Mouse (Mus musculus) left cerebral cortex, postnatal 14 days (tissue): ENCODE measurements around the gene Myoz1. TPM values are rescaled to one million over a fixed set of nuclear protein-coding genes. Genes with fewer than 3 reads are reported as not detected.
"Not testable (repeated sequence)": the region's sequence is repeated elsewhere in the genome, so short reads cannot be mapped to it uniquely, and the experiment has no call there.

ENCODE experiments used
- DNase-seq, 2 experiments: peaks; one replicate each; pipeline ENCODE4 v3.0.0; 2021 to 2022; ENCODE audit warnings: low spot score in 2 of 2, mixed read lengths in 1 of 2
- intact Hi-C: fragments of 180-260 bp; cut with DNase I; formaldehyde crosslinking; loops from one replicate; pipeline ENCODE4 v1.15.1; 2025
- long read RNA-seq, 2 experiments: library from polyadenylated mRNA; stranded (forward); transcript quantifications; one replicate each; pipeline ENCODE4 v2.0.0; 2021
- total RNA-seq, 2 experiments: library from RNA; stranded (reverse); gene quantifications; 2 replicates each; pipeline ENCODE4 v1.2.3; 2021

Gene Myoz1
- not detected for total RNA-seq
- long read RNA-seq, experiment 1 = 0 reads
- long read RNA-seq, experiment 2 = 0 reads

DNA sequence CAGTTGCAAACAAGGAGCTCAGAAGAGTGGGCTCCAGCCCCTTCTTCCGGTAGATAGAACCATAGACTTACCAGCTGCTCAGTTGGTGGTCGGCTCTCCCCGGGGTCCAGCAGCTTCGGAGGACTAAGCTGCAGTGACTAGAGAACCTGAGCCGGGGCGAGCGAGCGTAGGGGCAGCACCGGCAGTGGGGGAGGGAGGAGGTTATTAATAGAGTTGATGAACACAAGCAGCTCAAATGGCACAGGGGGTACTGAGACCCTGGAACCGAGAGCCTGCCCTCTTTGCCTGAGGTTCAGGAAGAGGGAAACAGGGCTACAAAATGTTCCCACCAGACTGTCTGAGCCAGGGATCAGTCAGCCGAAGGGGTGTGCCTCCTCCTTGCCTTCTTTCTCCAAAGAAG lies at the start of gene Myoz1:
Myoz1 (minus strand) TSS at position 180 of the 400 bp plus-strand sequence.
- DNase-seq = no peak
- intact Hi-C loops = no loop called here

DNA sequence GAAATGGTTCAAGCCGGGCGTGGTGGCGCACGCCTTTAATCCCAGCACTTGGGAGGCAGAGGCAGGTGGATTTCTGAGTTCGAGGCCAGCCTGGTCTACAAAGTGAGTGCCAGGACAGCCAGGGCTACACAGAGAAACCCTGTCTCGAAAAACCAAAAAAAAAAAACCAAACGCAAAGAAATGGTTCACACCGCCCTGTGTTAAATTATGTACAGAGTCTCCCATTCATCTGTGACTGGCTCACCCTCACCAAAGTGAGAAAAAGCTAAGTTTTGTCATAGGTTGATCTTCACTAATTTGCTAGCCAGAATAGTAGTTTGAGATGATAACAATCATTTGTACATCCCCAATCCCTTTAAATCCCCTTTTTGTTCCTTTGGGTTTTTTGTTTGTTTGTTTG lies 47.1 kb upstream of the Myoz1 start:
- DNase-seq, intact Hi-C loops: not testable (repeated sequence)

DNA sequence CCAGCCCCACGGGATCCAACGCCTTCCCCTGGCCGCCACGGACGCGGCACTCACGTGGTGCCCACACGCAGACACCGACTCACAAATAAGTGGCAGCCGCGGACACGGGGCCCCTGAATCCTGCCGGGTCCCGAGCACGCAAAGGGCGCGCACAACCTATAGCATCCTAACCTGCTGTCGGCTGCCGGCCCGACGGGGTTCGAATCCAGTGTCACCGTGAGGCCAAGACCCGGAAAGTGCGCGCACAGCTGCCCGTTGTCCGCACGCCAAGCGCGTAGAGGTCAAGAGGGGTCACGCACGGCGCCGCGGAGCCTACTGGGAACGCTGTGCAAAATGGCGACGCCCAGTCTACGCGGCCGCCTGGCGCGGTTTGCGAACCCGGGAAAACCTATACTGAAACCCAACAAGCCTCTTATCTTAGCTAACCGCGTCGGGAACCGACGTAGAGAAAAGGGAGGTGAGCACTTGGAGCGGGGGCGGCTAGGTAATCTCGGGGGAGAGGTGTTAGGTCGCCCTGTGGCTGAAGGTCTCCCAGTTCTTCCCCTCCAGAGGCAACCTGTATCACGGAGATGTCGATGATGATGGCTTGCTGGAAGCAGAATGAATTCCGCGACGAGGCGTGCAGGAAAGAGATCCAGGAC lies 46.5 kb upstream of the Myoz1 start, which contains the start of gene Chchd1:
Chchd1 (plus strand) TSS at position 266 of the 641 bp plus-strand sequence.
- intact Hi-C loops = no loop called here
- peak; percentile 91 to 92 for DNase-seq

DNA sequence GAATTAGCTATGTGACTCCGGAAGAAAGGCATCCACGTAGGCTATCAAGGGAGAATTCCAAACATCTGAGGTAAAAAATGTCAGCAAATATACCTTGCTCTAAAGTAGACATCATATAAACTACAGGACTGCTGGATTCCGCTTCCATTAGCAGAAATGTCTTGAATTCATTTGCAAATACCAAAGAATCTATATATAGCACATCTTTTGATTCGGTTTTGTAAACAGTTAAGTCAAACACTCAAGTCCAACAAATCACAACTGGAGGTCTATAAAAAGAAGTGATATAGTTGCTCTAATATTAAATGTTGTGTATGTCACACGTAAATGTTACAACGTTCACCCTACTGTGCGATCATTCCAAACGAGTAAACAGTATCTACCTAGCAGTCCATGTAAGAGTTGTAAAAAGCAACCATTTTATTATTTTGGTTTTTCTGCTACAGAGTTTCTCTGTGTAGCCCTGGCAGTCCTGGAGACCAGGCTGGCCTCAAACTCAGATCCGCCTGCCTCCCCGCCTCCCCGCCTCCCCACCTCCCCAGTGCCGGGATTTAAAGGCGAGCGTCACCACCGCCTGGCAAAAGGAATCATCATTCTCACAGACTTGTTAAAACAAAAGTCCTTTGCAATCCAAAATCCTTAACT lies 45.9 kb upstream of the Myoz1 start:
- no peak for DNase-seq
- intact Hi-C loops = no loop called here

DNA sequence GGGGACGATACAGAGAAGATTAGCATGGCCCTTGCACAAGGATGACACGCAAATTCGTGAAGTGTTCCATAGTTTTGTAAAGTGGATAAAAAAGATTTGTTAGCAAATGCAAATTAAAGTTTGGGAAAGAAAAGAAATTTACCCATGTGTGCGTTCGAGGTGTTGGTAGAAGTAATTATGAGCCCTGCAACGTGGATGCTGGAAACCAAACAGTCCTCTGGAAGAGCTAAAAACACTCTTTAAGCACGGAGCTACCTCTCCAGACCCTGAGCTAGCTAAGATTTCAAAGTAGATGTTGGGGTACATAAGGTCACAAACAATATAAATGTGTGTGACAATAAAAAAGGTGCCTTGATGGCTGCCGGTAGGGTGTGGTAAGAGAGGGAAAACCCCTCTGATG lies 45.2 kb upstream of the Myoz1 start:
- no peak for DNase-seq
- intact Hi-C loops = no loop called here

DNA sequence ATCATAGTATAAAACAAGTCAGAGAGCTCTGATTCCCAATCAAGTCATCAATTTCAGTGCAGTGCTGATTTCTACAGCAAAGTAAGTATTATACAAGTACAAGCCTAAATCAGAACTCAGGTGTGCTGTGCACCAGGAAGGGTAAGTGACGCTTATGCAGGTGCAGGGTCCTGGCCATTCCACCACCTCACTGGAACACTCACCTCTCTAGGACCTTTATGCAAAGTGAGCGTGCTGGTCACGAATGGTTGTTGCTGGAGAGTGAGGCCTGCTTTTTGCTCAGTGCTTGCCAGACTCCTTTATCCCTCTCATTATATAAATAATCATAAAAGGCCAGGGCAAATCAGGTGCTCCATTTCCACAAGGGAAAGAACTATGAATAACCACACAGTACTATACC lies 44.0 kb upstream of the Myoz1 start:
- intact Hi-C loops = no loop called here
- no peak for DNase-seq

DNA sequence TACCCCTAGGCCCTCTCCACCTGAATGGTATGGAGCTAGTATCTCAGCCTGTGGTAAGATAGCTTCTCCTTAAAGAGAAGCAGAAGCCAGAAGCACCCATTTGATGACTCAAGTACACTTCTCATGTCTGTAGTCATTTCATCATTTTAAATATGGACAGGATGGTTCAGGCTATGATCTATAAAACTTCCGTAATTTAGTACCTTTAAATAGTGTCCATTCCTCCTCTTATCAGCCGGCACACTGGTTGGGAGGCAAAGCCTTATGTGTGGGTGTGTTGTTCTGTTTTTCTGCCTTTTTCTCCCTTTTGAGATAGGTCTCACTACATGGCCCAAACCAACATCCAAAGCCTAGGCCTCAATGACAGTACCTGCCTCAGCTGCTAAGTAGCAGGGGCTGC lies 42.2 kb upstream of the Myoz1 start:
- DNase-seq = no peak
- intact Hi-C loops = no loop called here

DNA sequence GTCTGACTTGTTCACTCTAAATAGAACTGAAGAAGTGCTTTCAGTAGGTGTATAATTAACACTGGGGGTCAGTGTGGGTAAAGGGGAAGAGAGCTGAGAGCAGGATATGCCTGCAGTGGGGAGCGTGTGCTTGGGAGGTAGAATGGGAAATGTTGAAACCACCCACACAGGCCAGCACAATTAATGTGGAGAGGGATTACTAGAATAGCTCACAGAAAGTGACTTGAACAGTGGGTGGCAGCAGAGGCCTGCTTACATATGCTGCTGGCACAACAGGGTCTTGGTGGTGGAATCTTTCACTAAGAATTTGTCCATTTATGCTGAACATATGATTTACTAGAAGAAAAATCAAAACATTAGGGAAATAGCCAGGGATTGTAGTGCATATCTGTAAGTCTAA lies 40.6 kb upstream of the Myoz1 start:
- intact Hi-C loops = no loop called here

DNA sequence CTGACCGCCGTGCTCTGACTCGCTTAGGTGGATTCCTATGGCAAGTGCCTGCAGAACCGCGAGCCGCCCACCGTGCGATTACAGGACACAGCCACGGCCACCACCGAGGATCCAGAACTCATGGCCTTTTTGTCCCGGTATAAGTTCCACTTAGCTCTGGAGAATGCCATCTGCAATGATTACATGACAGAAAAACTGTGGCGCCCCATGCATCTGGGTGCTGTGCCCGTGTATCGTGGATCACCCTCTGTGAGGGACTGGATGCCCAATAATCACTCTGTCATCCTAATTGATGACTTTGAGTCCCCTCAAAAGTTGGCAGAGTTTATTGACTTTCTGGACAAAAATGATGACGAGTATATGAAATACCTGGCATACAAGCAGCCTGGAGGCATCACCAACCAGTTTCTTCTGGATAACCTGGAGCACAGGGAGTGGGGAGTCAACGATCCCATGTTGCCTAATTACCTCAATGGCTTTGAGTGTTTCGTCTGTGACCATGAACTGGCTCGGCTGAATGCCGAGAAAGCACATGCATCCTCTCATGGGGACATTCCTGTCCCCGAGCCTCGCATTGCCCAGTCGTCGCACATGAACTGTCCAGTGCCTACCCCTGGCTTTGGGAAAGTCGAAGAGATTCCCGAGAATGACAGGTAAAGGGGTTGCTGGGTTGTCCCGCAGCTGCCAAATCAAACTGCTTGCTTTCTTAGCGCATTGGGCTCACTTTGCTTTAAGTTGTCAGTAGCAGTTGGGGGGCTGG lies 39.6 kb upstream of the Myoz1 start:
- no peak for DNase-seq
- intact Hi-C loops = no loop called here

More for the DNA sequence above, 40.6 kb upstream of the Myoz1 start:
- peak; percentile 72 to 86 for DNase-seq

DNA sequence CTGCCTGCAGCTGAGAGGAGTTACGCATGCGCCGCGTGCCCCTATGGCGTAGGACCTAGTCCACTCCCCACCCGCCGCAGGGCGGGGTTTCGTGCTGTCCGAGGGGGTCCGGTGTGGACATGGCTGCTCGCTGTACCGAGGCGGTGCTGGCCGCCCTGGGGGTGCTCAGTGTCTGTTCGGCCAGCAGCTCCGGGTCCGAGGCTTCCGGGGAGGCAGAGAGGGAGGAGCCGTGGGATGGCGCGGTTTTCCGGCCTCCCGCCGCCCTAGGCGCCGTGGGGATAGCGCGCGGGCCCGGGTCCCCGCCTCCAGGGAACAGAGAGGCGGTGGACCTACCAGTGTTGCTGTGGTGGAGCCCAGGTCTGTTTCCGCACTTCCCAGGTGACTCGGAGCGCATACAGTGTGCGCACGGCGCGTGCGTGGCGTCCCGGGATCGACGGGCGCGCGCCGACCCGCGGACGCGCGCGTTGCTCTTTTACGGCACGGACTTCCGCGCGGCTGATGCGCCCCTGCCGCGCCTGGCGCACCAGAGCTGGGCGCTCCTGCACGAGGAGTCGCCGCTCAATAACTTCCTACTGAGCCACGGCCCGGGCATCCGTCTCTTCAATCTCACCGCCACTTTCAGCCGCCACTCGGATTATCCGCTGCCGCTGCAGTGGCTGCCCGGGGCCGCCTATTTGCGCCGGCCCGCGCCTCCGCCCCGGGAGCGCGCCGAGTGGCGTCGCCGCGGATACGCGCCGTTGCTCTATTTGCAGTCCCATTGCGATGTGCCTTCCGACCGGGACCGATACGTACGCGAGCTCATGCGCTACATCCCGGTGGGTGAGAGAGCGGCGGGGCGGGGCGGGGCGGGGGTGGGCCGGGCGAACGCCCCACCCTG lies 38.8 kb upstream of the Myoz1 start, which contains the start of gene Fut11:
Fut11 (plus strand) TSS at position 85 of the 877 bp plus-strand sequence.
- DNase-seq = peak; percentile 84 to 85
- intact Hi-C loops = no loop called here

DNA sequence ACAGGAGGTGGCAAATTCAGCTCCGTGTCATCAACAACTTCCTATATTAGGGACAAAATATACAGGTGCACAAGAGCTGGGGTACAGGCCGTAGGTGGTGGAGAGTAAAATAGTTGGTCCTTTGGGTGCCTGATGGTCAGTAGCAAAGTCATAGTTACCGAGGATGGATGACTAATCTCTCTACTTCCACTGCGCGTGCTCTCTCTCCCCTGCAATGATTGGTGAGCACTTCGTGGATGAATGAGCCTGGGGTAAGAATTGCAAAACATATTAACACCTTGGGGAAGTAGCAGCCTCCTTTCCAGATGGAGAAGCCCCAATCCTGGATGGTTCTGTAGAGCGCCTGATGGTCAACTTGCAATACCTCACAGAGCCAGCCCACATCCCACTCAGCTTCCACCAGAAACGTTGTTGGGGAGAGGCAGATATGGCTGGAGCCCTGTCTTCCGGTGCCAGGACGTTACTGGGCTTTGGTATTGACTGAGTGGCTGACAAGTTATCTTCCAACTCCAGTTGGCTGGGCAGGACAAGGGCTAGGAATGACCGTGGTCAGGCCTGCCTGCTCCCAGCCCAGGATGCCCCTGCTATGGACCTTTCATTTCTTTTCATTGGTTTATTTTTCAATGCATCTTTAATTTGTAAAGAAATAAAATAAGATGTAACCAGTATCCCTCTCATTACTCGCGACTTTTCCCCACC lies 38.0 kb upstream of the Myoz1 start:
- peak in 1 of 2 experiments; percentile 41 for DNase-seq
- intact Hi-C loops = no loop called here

DNA sequence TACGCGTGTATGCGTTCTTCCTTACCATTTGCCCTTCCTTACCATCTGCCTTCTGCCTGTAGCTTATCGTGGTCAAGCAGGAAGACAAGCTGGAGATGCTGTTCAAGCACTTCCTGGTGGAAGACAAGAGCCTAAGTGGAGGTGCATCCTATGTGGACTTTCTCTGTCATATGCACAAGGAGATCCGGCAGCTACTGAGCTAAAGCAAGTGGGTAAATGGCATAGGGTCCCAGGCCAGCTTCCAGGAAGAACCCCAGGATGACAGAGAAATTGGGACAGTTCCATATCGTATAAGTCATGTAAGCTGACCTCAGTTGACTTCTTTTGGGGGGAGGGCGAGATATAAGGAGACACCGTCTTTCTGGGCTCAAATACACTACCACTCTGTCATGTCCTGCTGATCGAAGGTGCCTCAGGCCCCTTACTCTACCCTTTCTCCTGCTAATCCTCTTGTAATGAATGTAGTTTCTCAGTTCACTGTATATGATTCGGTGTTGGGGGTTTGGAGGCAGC lies 37.3 kb upstream of the Myoz1 start:
- DNase-seq = no peak
- intact Hi-C loops = no loop called here

DNA sequence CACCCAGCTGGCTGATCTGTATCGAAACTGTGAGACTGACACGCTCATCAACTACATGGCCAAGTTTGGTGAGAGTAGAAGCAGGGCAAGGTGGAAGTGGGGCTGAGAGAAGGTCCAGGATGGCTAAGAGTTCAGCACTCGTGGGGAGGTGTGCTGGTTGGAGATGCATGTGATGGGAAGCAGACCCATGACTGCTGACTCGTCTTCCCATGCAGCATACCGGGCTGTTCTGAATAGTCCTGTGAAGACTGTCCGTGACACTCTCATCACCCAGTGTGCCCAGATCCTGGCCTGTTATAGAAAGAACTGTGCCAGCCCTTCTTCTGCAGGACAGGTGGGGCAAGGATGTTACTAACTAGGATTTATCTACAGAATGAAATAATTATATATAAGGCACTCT lies 35.4 kb upstream of the Myoz1 start:
- DNase-seq = no peak
- intact Hi-C loops = no loop called here

DNA sequence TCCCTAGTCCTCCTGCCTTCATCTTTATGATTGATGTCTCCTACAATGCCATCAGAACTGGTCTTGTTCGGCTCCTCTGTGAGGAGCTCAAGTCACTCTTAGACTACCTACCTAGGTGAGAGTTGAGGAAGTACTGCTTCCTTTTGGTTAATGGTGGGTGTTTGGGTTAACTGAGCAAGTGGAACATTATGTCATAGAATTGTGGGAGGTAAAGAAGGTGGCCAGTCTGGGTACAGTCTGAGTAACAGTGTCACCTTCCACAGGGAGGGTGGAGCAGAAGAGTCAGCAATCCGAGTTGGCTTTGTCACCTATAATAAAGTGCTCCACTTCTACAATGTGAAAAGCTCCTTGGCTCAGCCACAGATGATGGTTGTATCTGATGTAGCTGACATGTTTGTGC lies 32.7 kb upstream of the Myoz1 start:
- intact Hi-C loops = no loop called here

DNA sequence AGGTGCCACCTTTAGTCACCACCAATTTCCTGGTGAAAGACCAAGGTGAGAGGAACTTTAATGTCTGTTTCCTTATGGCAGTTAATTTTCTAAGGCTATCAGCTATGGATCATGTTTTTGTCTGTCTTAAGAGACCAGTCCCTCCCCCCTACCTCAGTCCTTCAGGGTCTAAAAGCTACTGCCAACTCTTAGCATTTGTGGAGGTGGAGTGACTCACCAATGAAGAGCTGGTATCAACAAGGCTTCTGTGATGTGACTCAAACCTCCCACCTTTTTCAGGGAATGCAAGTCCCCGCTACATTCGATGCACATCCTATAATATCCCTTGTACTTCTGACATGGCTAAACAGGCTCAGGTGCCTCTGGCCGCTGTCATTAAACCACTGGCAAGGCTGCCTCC lies 30.2 kb upstream of the Myoz1 start:
- intact Hi-C loops = no loop called here
- no peak for DNase-seq

More for the DNA sequence above, 32.7 kb upstream of the Myoz1 start:
- no peak for DNase-seq

DNA sequence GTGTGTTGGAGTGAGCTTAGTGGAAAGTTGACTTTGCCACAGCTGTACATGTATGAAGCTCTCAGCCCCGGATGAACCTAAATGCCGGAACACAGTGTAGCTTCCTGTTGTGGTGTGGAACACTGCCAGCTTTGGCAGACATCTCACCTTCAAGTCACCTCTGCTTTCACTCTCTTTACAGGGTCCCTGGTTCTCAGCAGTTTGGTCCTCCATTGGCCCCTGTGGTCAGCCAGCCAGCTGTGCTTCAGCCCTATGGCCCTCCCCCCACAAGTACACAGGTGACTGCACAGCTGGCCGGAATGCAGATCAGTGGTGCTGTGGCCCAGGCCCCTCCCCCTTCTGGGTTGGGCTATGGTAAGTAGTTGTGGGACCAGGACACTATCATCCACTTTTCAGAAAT lies 26.2 kb upstream of the Myoz1 start:
- DNase-seq = no peak
- intact Hi-C loops = no loop called here

DNA sequence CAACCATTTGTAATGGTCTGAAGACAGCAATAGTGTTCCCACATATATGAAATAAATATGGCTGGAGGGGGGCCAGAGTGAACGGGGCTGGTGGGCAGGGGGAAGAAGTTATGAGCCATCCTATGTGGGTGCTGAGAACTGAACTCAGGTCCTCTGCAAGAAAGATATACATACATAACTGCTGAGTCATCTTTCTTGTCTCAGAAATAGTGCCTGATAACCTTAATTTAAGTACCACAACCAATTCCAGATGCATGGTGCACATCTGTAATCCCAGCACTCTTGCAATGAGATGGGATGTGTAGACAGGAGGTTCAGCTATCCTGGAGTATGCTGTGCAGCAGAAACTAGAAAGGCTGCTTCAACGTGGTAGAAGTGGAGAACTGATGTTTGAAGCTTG lies 25.4 kb upstream of the Myoz1 start:
- intact Hi-C loops = no loop called here
- DNase-seq = no peak

DNA sequence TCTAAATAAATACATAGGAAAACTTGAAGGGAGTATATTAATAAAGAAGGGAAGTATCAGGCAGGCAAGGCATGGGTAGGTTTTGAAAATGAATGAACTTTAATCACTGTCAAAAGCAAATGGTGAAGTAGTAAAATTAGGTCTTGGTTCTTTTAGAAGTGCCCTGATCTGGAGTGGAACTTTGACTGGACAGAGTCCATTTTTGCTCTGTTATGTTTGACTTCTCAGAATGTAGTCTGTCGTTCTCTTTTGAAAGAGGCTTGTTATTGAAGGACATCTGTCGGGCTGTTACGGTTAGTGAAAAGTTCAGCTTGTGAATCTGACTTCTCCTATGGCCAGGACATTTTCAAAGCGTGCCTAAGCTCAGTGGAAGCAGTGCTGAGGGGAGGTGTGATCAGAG lies 21.6 kb upstream of the Myoz1 start:
- DNase-seq = no peak
- intact Hi-C loops = no loop called here
